Mouse (Mus musculus) limb, embryonic 14.5 days (tissue): ENCODE data around the gene Ppa2. TPM values are rescaled to one million over a fixed set of nuclear protein-coding genes. Genes with fewer than 3 reads are reported as not detected.

Experiments used
- ATAC-seq: fragments of 200-750 bp; cut with Nextera tagmentation; 2 replicates; pipeline ENCODE4 v1.8.0; 2017; ENCODE audit warnings: low read depth, moderate number of reproducible peaks, moderate TSS enrichment; ENCODE audit not compliant: low FRiP score
- DNase-seq: peaks from one replicate; pipeline ENCODE4 v3.0.0-alpha.2; 2015; ENCODE audit warnings: low spot score
- H3K27ac ChIP-seq: fragments of 300-500 bp; sonication (generic); replicated peaks from 2 replicates; pipeline ENCODE4 v1.5.1; 2014; ENCODE audit warnings: low read depth, mild to moderate bottlenecking, low read length, moderate library complexity, mixed read lengths
- H3K27me3 ChIP-seq: fragments of 300-500 bp; sonication (generic); 2 replicates; pipeline ENCODE4 v1.6.1; 2014; ENCODE audit warnings: low read length, mixed read lengths; ENCODE audit not compliant: control insufficient read depth, insufficient read depth
- H3K36me3 ChIP-seq: fragments of 300-500 bp; sonication (generic); 2 replicates; pipeline ENCODE4 v1.6.1; 2014; ENCODE audit warnings: mild to moderate bottlenecking, low read length, moderate library complexity, mixed read lengths; ENCODE audit not compliant: control insufficient read depth, insufficient read depth
- H3K4me1 ChIP-seq: fragments of 300-500 bp; sonication (generic); 2 replicates; pipeline ENCODE4 v1.6.1; 2014; ENCODE audit warnings: antibody characterized with exemption, low read length, mixed read lengths; ENCODE audit not compliant: control insufficient read depth, insufficient read depth
- H3K4me2 ChIP-seq: fragments of 300-500 bp; sonication (generic); replicated peaks from 2 replicates; pipeline ENCODE4 v1.6.1; 2014; ENCODE audit warnings: low read depth, mild to moderate bottlenecking, low read length, moderate library complexity; ENCODE audit not compliant: severe bottlenecking
- H3K4me3 ChIP-seq: fragments of 300-500 bp; sonication (generic); replicated peaks from 2 replicates; pipeline ENCODE4 v1.5.1; 2014; ENCODE audit warnings: low read length
- H3K9ac ChIP-seq: fragments of 300-500 bp; sonication (generic); 2 replicates; pipeline ENCODE4 v1.6.1; 2014; ENCODE audit warnings: mild to moderate bottlenecking, low read depth, low read length, moderate library complexity; ENCODE audit not compliant: severe bottlenecking
- H3K9me3 ChIP-seq: fragments of 300-500 bp; sonication (generic); 2 replicates; pipeline ENCODE4 v1.6.1; 2016; ENCODE audit warnings: low read length; ENCODE audit not compliant: control insufficient read depth
- POLR2A ChIP-seq: fragments of 200-500 bp; IDR thresholded peaks from 2 replicates; pipeline ENCODE4 v1.8.0; 2012; ENCODE audit warnings: inconsistent platforms, mild to moderate bottlenecking, moderate library complexity, borderline replicate concordance; ENCODE audit not compliant: insufficient read depth, insufficient read length; ENCODE audit errors: extremely low read depth
- WGBS: fragments of 180-500 bp; shearing (Covaris S2); extraction: QIAGEN DNeasy Blood & Tissue Kit; methylation state at CpG from one replicate; pipeline ENCODE4 v1.1.7; 2014; 5-methylcytosine and 5-hydroxymethylcytosine counted together
- polyA plus RNA-seq, 2 experiments: library from polyadenylated mRNA; depleted of rRNA in 1 of 2; stranded (reverse) in 1 of 2; unstranded in 1 of 2; fragments of >200 nt; fragmentation: Nextera tagmentation in 1 of 2; extraction: Ambion mirVana in 1 of 2; gene quantifications; 2 replicates each; pipeline versions ENCODE4 v1.2.1 to v1.2.3; 2012 to 2014

Gene Ppa2
- polyA plus RNA-seq, 2 experiments = 41.2 to 79.9 TPM

DNA sequence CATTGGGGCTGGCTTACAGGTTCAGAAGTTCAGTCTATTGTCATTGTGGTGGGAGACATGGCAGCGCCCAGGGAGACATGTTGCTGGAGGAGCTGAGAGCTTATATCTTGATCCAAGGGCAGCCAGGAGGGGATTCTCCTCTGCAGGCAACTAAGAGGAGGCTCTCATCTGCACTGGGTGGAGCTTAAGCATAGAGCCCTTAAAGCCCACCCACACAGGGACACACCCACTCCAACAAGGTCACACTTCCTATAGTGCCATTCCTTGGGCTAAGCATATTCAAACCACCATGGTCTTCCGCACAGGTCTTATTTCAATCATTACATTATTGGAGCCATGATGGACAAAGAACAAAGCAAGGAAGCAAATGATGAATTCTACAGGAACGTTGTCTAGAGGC lies 95.7 kb downstream of the Ppa2 start:
- no peak for DNase-seq
- Histone ChIP-seq H3K36me3 (no peaks in the 10 kb centered on the region), H3K4me2 (no peak overlapping the region), H3K9me3 (no peaks in the 10 kb centered on the region), H3K27ac (no peak overlapping the region), H3K27me3 (no peaks in the 10 kb centered on the region), H3K4me3 (no peak overlapping the region), H3K4me1 (no peaks in the 10 kb centered on the region), H3K9ac (no peak overlapping the region)
- no peak for ATAC-seq
- TF ChIP-seq POLR2A = no peak
- WGBS = 86% methylated on average over 3 of the region's 3 CpGs

DNA sequence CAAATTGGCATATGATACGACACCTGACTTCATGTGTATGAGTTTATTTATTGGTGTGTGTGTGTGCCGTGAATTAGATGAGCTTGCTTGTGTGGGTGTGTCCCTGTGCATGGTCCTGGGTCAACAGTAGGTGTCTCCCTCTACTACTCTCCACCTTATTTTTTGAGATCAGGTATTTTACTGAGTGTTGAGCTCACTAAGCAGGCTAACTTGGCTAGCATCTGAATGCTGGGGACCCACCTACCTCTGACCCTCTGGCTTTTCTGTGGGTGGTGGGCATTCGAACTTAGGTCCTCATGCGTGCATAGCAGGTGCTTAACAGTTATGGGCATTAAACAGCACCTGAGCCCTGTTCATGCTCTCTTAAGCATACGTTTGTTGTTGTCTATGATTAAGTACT lies 96.3 kb downstream of the Ppa2 start:
- Histone ChIP-seq H3K27me3 (no peaks in the 10 kb centered on the region), H3K4me2 (no peak overlapping the region), H3K4me3 (no peak overlapping the region), H3K9ac (no peak overlapping the region), H3K4me1 (no peaks in the 10 kb centered on the region), H3K27ac (no peak overlapping the region), H3K36me3 (no peaks in the 10 kb centered on the region), H3K9me3 (no peaks in the 10 kb centered on the region)
- ATAC-seq (no peak), DNase-seq (no peak)
- 82% methylated on average over 5 of the region's 5 CpGs for WGBS
- no peak for TF ChIP-seq POLR2A

DNA sequence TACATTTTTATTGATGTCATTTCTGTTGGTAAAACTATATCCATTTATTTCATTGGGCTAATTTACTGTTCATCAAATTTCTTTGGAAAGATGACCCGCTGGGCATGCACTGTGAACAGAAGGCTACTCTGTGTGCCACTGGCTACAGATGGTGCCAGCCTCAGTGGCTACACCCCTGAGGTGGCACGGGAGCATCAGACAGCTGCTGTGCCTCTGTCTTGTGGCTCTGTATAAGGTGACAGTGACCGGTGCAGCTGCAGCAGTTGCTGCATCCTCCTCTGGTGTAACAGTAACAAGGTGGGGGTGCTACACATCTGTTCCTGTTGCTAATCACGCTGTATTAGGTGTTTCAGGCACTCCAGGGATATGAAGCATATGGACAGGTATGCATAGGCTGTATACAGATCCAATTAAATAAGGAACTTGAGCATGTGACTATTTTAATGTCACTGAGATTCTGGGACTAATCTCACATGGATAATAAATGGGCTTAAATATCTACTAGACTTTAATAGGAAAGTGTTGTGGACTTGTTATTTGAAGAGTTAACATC lies 101.3 kb downstream of the Ppa2 start:
- ATAC-seq = no peak
- no peak for DNase-seq
- Histone ChIP-seq H3K27me3 (no peaks in the 10 kb centered on the region), H3K27ac (no peak overlapping the region), H3K4me1 (no peaks in the 10 kb centered on the region), H3K4me2 (no peak overlapping the region), H3K9ac (no peak overlapping the region), H3K36me3 (no peaks in the 10 kb centered on the region), H3K9me3 (no peaks in the 10 kb centered on the region), H3K4me3 (no peak overlapping the region)
- no peak for TF ChIP-seq POLR2A
- WGBS = 73% methylated on average over 4 of the region's 4 CpGs

DNA sequence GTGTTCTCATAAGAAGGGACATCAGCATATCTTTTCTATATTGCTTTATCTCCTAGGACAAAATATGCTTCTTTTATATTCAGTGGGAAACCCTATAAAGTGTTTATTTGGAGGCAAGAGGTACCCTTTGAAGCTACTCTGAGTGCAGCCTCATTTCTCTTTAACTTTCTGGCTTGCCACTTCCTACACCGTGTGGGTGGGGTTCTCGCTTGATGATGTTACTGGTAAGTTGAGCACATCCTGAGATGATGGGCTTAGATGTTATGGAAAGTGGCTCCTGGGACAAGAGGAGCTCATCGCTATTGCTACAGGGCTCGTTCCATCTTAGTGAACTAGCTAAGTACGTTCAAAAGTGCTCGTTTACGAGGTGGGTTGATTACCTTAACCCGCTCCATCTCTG lies 101.9 kb downstream of the Ppa2 start:
- Histone ChIP-seq H3K9me3 (no peaks in the 10 kb centered on the region), H3K4me1 (no peaks in the 10 kb centered on the region), H3K27me3 (no peaks in the 10 kb centered on the region), H3K9ac (no peak overlapping the region), H3K4me3 (no peak overlapping the region), H3K36me3 (no peaks in the 10 kb centered on the region), H3K27ac (no peak overlapping the region), H3K4me2 (no peak overlapping the region)
- ATAC-seq = no peak
- DNase-seq = no peak
- TF ChIP-seq POLR2A = no peak
- 55% methylated on average over 8 of the region's 8 CpGs for WGBS

DNA sequence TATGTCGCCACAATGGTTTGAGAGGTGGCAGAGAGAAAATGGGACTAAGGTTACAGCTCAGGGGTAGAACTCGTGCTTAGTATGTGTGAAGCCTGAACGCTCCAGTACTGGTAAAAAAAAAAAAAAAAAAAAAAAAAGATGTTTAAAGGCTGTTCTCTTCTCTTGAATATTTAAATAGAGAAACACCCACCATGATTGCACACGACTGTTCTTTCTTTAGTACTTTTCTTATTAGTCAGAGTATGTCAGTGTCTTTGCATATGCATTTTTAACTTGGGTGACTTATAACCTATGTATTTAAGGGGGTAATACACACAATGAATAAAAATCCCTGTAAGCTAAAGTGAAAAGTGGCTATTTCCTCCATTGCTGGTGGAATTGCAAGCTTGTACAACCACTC lies 104.8 kb downstream of the Ppa2 start:
- 87% methylated on average over 4 of the region's 4 CpGs for WGBS
- DNase-seq = no peak
- H3K27me3 ChIP-seq = no peaks in the 10 kb centered on the region

DNA sequence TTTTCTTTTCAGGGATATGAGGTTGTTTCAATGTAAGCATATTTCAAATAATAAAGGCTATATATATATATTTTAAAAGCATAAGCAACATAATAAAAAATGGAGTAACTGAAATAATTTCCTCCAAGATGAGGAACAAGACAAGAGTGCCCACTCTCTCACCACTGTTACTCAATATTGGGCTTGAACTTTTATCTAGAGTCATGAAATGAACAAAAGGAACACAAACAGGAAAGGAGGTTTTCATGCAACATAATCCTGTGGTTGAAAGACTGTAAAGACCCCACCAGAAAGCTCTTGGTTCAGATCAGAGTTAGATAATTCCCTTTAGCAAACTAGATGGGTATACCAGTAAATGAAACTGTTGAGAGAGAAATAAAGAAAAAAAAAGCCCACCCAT lies 113.2 kb downstream of the Ppa2 start:
- DNase-seq = no peak
- H3K4me2 ChIP-seq = no peak overlapping the region
- H3K4me1 ChIP-seq = no peaks in the 10 kb centered on the region
- no peaks in the 10 kb centered on the region for H3K27me3 ChIP-seq
- no peak overlapping the region for H3K27ac ChIP-seq
- no peak for ATAC-seq
- no peaks in the 10 kb centered on the region for H3K36me3 ChIP-seq
- no peaks in the 10 kb centered on the region for H3K9me3 ChIP-seq
- H3K4me3 ChIP-seq = no peak overlapping the region
- TF ChIP-seq POLR2A = no peak
- H3K9ac ChIP-seq = no peak overlapping the region

More for the DNA sequence above, 104.8 kb downstream of the Ppa2 start:
- Histone ChIP-seq H3K9ac (no peak overlapping the region), H3K4me1 (no peaks in the 10 kb centered on the region), H3K9me3 (no peaks in the 10 kb centered on the region), H3K4me3 (no peak overlapping the region), H3K27ac (no peak overlapping the region), H3K36me3 (no peaks in the 10 kb centered on the region), H3K4me2 (no peak overlapping the region)
- ATAC-seq = no peak
- TF ChIP-seq POLR2A = no peak

Other genes with a start within 250 kb of the Ppa2 start
- 14.3 and 15.2 TPM in 2 replicates for gene Ints12, start 218.3 kb upstream of the Ppa2 start, polyA plus RNA-seq (2012; rRNA removed)
- gene Ints12, start 218.3 kb upstream of the Ppa2 start, polyA plus RNA-seq (2014; fragmentation: Nextera tagmentation; extraction: Ambion mirVana) = 21.0 and 21.9 TPM in 2 replicates
- 14.4 and 15.1 TPM in 2 replicates for gene Gstcd, start 218.1 kb upstream of the Ppa2 start, polyA plus RNA-seq (2012; rRNA removed)
- gene Gstcd, start 218.1 kb upstream of the Ppa2 start, polyA plus RNA-seq (2014; fragmentation: Nextera tagmentation; extraction: Ambion mirVana) = 8.0 and 8.2 TPM in 2 replicates
- 0.01 TPM in 2 replicates for gene Arhgef38, start 75.2 kb upstream of the Ppa2 start, polyA plus RNA-seq (2012; rRNA removed)
- 0.04 and 0.06 TPM in 2 replicates for gene Arhgef38, start 75.2 kb upstream of the Ppa2 start, polyA plus RNA-seq (2014; fragmentation: Nextera tagmentation; extraction: Ambion mirVana)
- gene Tet2, start 235.0 kb downstream of the Ppa2 start, polyA plus RNA-seq (2012; rRNA removed) = 17.7 and 21.2 TPM in 2 replicates
- 15.9 and 22.0 TPM in 2 replicates for gene Tet2, start 235.0 kb downstream of the Ppa2 start, polyA plus RNA-seq (2014; fragmentation: Nextera tagmentation; extraction: Ambion mirVana)